Mouse (Mus musculus) hematopoietic multipotent progenitor cell, adult 10-12 weeks (in vitro differentiated cells): ENCODE data around the gene Gak. TPM values are rescaled to one million over a fixed set of nuclear protein-coding genes. Genes with fewer than 3 reads are reported as not detected.

Source experiments
- polyA plus RNA-seq: library from polyadenylated mRNA; stranded (reverse); fragments of >175 nt; gene quantifications from 2 replicates; pipeline ENCODE4 v1.2.3, GENCODE M21; 2012; ENCODE audit warnings: low replicate concordance

The Gak gene
- polyA plus RNA-seq: 78.6 and 91.9 TPM in 2 replicates

DNA sequence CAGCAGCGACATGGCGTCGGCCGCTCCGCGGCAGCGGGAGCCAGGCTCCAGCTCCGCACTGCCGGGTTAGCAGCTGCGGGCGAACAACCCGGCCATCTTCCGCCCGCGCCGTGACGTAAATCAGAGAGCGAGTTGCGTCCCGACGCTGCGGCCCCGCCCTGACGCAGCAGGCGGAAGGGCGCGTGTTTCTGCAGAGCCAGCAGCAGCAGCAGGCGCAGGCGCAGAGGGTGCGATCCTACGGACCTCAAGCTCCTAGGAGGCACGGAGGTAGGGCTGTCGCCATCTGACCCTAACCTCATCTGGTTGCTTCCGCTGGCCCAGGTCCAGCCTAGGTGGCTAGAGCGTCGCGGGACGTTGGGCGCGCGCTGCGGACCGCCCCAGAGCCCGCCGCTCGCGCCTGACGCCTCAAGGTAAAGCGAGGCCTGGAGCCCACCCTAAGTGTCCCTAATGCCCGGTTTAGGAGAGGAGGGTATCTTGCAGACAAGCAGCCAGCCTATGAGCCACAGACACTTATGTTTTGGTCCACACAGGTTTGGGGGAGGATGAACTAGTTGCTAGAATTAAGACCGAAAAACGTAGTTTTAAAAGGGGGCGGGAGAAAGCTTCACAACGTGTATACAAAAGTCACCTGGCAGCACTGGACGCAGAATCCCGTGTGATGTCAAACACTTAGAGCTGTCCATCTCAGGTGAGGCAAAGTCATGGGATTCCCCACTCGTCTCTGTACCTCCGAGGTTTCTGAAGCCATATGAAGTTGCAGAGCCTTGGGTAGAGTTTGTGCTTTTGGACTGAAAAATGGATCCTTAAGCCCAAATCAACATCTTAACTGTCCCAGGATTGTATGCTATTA is at the start of gene Gak, which contains the start of gene Tmem175:
TSS of gene Gak (minus strand) at position 122 of the 850 bp plus-strand sequence.
TSS of gene Tmem175 (plus strand) at position 137 of the 850 bp plus-strand sequence.

DNA sequence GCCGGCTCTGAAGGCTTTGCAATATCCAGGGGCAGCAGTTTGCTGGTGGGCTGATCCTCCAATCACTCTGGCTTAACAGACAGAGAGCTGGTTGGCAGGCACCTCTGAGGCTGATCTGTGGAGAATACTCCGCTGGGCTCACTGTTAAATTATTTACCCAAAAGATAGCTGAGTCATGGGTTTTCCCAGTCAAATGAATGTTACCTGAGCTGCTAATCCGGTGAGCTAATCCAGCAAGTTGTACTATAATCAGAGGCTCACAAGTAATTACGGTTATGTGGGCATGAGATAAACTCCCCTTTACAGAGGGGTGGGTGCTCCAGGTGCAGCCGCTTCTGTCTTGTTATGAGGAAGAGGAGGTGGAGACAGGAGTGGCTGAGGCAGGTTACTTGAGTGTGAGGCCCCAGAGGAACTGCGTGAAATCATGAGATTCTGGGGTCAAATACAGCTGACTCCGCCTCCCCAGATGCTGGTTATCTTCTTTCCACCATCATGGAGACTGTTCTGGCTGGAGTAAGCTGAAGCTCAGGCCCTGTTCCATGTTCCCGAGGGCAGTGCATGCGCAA is 45.8 kb upstream of the Gak start, which contains the start of gene Slc26a1:
TSS of gene Slc26a1 (minus strand) at position 319 of the 566 bp plus-strand sequence.

DNA sequence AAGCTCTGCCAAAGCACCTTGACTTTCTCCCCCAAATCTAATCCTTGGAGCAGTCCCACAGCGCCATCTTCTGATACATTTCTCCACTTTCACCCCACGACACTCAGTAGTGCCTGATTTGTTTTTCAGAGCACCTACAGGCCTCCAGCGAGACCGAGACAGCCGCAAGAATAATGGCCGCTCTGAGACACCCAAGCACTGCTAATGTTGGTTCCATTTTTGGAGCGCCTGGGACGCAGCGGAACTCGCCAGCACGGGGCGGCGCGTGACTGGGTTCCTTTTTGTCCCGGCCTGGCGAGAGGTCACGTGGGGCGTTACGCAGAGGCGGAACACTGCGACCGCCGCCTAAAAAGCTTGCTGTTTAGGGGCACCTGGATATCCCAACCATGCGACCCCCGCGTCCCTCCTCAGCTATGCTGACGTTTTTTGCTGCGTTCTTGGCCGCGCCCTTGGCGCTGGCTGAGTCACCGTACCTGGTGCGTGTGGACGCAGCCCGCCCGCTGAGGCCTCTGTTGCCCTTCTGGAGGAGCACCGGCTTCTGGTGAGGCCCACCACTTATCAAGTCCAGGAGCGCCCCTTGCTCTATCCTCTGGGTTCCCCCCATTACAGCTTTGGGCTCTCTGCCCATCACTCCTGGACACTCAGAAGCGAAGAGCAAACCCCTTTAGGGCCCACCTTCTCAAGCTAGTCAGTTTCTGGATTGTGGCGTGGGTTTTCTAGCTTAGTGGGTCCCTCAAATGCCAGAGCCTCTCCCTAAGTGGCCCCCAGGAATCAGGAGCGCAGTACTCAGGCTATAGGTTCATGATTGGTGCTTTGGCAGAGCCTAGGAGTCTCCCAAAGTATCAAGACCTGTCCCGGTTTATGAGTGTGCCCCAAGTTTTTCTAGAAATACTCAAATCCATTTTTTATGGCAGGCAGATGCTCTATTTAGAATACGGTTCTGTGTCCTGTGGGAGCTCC is 39.7 kb upstream of the Gak start, which contains the start of gene Dgkq:
TSS of gene Dgkq (minus strand) at position 696 of the 960 bp plus-strand sequence.

DNA sequence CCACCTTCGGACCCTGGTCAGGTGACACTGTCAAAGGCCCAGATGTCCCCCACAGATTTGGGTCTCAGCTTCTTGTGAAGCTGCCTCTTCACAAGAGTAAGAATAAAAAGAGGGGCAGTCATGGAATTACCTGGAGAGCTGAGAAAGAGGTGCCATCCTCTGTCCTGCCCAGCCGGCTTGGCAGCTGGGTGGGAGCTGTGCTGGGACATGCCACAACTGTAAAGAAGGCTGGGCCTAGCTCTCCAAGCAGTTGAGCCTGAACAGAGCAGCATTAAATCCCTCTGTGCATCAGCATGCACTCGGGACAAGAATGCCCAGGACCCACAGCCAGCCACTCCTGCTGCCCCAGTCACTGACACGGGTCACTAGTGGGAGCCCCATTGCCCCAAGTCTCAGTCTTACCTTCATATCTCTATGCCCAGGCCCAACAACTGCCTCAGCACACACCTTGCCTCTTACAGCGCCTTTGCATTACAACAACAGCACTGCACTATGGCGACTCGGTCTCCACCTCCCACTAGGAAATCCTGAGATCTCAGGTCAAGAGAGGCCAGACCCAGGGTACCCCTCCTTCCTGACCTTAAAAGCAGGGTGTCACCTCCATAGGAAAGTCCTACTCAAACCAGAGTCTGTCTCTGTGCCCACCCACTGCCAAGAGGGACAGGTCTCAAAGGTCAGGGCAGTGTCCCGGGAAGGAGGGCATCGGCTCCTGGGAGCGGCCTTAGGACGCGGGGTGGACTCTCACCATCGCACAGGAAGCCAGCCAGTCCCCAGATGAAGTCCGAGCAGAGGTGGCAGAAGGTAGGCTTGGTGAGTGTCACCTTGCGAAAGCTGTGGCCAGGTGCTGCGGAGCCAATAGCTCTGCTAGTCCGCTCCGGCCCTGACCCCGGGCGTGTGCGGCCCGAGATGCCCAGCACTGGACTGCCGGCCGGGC is 30.4 kb upstream of the Gak start, which contains the start of gene Idua:
TSS of gene Idua (plus strand) at position 634 of the 934 bp plus-strand sequence.

DNA sequence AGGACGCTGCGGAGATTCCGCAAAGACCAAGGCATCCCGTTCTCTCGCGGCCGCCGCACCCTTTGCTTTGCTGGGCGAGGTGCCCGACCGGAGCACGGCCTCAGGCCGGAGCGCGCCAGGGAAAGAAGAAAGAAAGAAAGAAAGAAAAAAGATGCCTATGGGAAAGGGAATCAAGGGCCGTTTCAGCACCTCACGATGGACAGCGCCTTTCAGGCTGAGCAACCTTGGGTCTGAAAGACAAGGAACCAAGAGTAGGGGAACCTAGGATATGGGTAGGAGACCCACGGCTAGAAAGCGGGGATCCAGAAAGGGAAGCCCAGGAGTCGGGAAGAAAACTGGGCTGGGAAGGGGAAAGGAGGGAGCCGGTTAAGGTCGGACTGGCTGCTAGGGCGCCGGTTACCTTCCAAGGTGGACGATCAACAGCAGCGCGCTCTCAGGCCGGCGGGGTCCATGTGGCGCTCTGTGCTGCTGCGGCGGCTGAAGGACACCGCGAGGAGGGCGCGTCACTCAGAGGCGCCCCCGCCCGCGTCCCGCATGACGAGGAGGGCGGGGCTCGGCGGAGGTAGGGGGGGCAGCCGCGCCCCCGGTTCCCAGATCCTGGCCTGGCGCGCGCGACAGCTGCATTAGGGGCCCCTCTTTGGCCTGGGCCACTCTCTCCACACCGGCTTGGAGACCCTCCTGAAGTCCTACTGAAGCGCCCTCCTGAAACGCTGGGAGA is 79.9 kb downstream of the Gak start, which contains the start of gene Cplx1:
TSS of gene Cplx1 (minus strand) at position 536 of the 718 bp plus-strand sequence.

Other genes with a start within 250 kb of the Gak start
- not detected in 2 replicates for gene Pde6b, start 241.4 kb downstream of the Gak start, polyA plus RNA-seq
- 25.5 and 43.8 TPM in 2 replicates for gene Atp5k, start 195.3 kb downstream of the Gak start, polyA plus RNA-seq
- 0.58 and 1.2 TPM in 2 replicates for gene Mfsd7a, start 180.9 kb downstream of the Gak start, polyA plus RNA-seq
- gene Pcgf3, start 168.5 kb downstream of the Gak start, polyA plus RNA-seq: 12.2 and 16.4 TPM in 2 replicates
- gene Cplx1, start 79.7 kb downstream of the Gak start, polyA plus RNA-seq: 0.24 and 0.42 TPM in 2 replicates
- gene Tmem175, start within 50 bp of the Gak start, polyA plus RNA-seq: 2.8 and 4.8 TPM in 2 replicates
- gene Idua, start 30.6 kb upstream of the Gak start, polyA plus RNA-seq: 19.4 and 24.3 TPM in 2 replicates
- 6.7 and 11.7 TPM in 2 replicates for gene Dgkq, start 39.9 kb upstream of the Gak start, polyA plus RNA-seq
- gene Slc26a1, start 45.8 kb upstream of the Gak start, polyA plus RNA-seq: 0.11 and 2.2 TPM in 2 replicates
- gene Fgfrl1, start 62.6 kb upstream of the Gak start, polyA plus RNA-seq: 4.9 and 9.6 TPM in 2 replicates
- 0.47 TPM in 1 of 2 replicates, not detected in the other for gene Rnf212, start 145.2 kb upstream of the Gak start, polyA plus RNA-seq
- gene Tmed11, start 165.6 kb upstream of the Gak start, polyA plus RNA-seq: not detected in 2 replicates
- gene Vmn2r8, start 179.1 kb upstream of the Gak start, polyA plus RNA-seq: not detected in 2 replicates
- not detected in 2 replicates for gene Vmn2r9, start 222.8 kb upstream of the Gak start, polyA plus RNA-seq